Mouse (Mus musculus) limb, embryonic 13.5 days (tissue): ENCODE measurements around the gene Dok1. TPM values are rescaled to one million over a fixed set of nuclear protein-coding genes. Genes with fewer than 3 reads are reported as not detected.

Source experiments
- ATAC-seq: fragments of 200-750 bp; cut with Nextera tagmentation; 2 replicates; pipeline ENCODE4 v1.8.0; 2017; ENCODE audit warnings: low read depth, moderate number of reproducible peaks, moderate TSS enrichment; ENCODE audit not compliant: low FRiP score
- H3K27ac ChIP-seq: fragments of 300-500 bp; sonication (generic); 2 replicates; pipeline ENCODE4 v1.5.1; 2015; ENCODE audit warnings: inconsistent platforms, mild to moderate bottlenecking, moderate library complexity
- H3K27me3 ChIP-seq: fragments of 300-500 bp; sonication (generic); 2 replicates; pipeline ENCODE4 v1.6.1; 2015; ENCODE audit warnings: mild to moderate bottlenecking, inconsistent platforms
- H3K36me3 ChIP-seq: fragments of 300-500 bp; sonication (generic); 2 replicates; pipeline ENCODE4 v1.6.1; 2015; ENCODE audit warnings: inconsistent platforms, mild to moderate bottlenecking, moderate library complexity
- H3K4me1 ChIP-seq: fragments of 300-500 bp; sonication (generic); 2 replicates; pipeline ENCODE4 v1.6.1; 2015; ENCODE audit warnings: inconsistent platforms
- H3K4me2 ChIP-seq: fragments of 300-500 bp; sonication (generic); replicated peaks from 2 replicates; pipeline ENCODE4 v1.6.1; 2015; ENCODE audit warnings: inconsistent platforms, mild to moderate bottlenecking, moderate library complexity
- H3K4me3 ChIP-seq: fragments of 300-500 bp; sonication (generic); 2 replicates; pipeline ENCODE4 v1.5.1; 2015; ENCODE audit warnings: moderate library complexity, mild to moderate bottlenecking, inconsistent platforms
- H3K9ac ChIP-seq: fragments of 300-500 bp; sonication (generic); 2 replicates; pipeline ENCODE4 v1.6.1; 2015; ENCODE audit warnings: mild to moderate bottlenecking, inconsistent platforms
- H3K9me3 ChIP-seq: fragments of 300-500 bp; sonication (generic); 2 replicates; pipeline ENCODE4 v1.6.1; 2016; ENCODE audit warnings: inconsistent platforms
- WGBS: fragments of 180-500 bp; shearing (Covaris S2); methylation state at CpG from one replicate; pipeline ENCODE4 v1.1.7; 2015; 5-methylcytosine and 5-hydroxymethylcytosine counted together
- polyA plus RNA-seq: library from polyadenylated mRNA; unstranded; fragments of >200 nt; fragmentation: Nextera tagmentation; extraction: Ambion mirVana; gene quantifications from 2 replicates; pipeline ENCODE4 v1.2.1, GENCODE M21; 2015

The Dok1 gene
- polyA plus RNA-seq, 1 experiment from 2014 or later, result 16.2 TPM

DNA sequence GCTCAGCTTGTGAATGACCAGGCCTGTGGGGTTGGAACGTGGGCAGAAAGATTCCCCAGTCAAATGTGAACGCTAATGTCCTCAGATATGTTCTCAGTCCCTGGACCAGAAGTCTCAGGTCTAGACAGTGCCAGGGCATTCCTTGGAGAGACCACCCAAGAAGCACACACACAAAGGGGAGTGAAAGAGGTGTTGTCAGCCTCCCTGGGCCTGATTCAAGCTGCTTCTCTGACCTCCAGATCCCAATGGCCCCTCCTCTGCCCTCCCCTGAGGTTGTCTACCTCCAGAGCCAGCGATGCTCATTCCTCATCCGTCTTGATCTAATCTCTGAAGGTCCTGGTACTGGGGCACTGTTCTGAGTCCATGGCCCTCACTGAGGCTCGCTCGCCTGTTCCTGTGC, 10.3 kb upstream of the Dok1 start:
- no peak overlapping the region for H3K4me2 ChIP-seq
- WGBS, result 69% methylated on average over 6 of the region's 6 CpGs
- H3K27ac ChIP-seq, result no peak overlapping the region
- 0 out of 2 replicates have a peak overlapping the region, but pooled peaks have one; percentile 25 for H3K9ac ChIP-seq
- H3K4me3 ChIP-seq, result no peak overlapping the region
- H3K4me1 ChIP-seq, result peaks cover 4% of the 10 kb centered on the region
- no peaks in the 10 kb centered on the region for H3K9me3 ChIP-seq
- peaks cover 16% of the 10 kb centered on the region for H3K36me3 ChIP-seq
- no peaks in the 10 kb centered on the region for H3K27me3 ChIP-seq
- ATAC-seq, result no peak

DNA sequence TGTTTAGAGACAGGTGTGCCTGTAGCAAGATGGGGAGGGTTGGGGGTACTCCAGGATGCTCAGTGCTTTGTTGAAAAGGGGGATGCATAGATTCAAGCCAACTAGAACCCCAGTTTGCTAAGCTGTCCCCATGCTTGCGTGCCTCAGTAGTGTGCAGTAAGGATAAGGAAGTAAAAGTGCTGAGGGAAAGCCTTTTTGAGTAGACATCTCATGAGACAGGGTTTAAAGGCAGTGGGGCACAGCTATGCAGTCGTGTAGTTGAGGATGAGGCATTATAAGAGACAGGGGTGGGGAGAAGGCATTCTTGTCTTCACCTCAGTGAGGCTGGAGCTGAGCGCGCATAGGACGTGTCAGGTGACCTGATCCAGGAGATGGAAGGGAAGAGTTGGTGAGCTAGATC, 7.3 kb upstream of the Dok1 start:
- Histone ChIP-seq H3K4me3 (no peak overlapping the region), H3K27ac (no peak overlapping the region), H3K9ac (no peak overlapping the region; the same call in 1 of the 2 replicates), H3K4me2 (no peak overlapping the region), H3K27me3 (no peaks in the 10 kb centered on the region), H3K36me3 (peaks cover 16% of the 10 kb centered on the region), H3K9me3 (no peaks in the 10 kb centered on the region), H3K4me1 (peaks cover 13% of the 10 kb centered on the region)
- WGBS, result 77% methylated on average over 5 of the region's 5 CpGs
- no peak for ATAC-seq

DNA sequence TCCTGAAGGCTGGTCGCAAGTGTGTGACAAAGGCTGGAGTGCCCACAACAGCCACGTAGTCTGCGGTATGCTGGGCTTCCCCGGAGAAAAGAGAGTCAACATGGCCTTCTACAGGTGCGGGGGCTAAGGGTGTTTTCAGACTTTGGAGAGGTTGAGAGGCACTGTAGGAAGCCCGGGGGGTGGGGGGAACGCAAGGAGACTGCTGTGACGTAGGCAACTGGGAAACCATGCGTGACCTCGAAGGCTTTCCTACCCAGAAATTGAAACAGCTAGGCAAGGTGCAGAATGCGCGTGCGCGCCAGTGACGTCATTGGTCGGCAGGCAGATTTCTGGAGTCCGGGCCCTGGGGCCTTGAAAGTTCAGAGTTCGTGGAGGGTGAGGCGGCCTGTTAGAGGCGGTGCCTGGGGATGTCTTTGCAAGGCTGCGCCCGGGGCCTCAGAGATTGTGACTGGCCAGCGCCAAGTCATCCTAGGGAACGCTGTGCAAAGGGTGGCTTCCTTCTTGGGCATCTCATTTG, 5.3 kb upstream of the Dok1 start:
- H3K36me3 ChIP-seq, result peaks cover 8% of the 10 kb centered on the region; the same call in 1 of the 2 replicates
- H3K4me1 ChIP-seq, result peaks cover 29% of the 10 kb centered on the region
- peak overlapping the region; percentile 63 for H3K4me2 ChIP-seq
- peak overlapping the region; percentile 53; the same call in 1 of the 2 replicates for H3K9ac ChIP-seq
- H3K27ac ChIP-seq, result no peak overlapping the region
- H3K9me3 ChIP-seq, result no peaks in the 10 kb centered on the region
- WGBS, result 10% methylated on average over 24 of the region's 24 CpGs
- no peaks in the 10 kb centered on the region for H3K27me3 ChIP-seq
- peak overlapping the region; percentile 30 for H3K4me3 ChIP-seq
- ATAC-seq, result 0 out of 2 replicates have a peak, but pooled peaks have one; percentile 25

DNA sequence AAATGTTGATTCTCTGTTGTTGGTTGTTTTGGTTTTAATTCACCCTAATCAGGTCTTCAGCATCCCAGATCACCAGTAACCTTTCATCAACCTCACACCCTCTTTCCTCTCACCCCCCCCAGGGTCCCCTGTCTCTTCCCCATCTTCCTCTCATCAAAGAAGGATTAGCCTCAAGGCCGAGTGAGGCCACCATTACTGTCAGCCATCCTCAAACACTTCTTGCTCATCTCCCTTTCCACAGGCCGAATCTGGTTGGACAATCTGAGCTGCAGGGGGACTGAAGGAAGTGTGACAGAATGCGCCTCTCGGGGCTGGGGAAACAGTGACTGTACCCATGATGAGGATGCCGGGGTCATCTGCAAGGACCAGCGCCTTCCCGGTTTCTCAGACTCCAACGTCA, 3.9 kb upstream of the Dok1 start:
- Histone ChIP-seq H3K27me3 (peaks cover 4% of the 10 kb centered on the region), H3K9me3 (no peaks in the 10 kb centered on the region), H3K27ac (no peak overlapping the region), H3K36me3 (peaks cover 8% of the 10 kb centered on the region; the same call in 1 of the 2 replicates), H3K9ac (no peak overlapping the region), H3K4me1 (peaks cover 34% of the 10 kb centered on the region), H3K4me3 (no peak overlapping the region), H3K4me2 (no peak overlapping the region)
- no peak for ATAC-seq
- 78% methylated on average over 8 of the region's 8 CpGs for WGBS

DNA sequence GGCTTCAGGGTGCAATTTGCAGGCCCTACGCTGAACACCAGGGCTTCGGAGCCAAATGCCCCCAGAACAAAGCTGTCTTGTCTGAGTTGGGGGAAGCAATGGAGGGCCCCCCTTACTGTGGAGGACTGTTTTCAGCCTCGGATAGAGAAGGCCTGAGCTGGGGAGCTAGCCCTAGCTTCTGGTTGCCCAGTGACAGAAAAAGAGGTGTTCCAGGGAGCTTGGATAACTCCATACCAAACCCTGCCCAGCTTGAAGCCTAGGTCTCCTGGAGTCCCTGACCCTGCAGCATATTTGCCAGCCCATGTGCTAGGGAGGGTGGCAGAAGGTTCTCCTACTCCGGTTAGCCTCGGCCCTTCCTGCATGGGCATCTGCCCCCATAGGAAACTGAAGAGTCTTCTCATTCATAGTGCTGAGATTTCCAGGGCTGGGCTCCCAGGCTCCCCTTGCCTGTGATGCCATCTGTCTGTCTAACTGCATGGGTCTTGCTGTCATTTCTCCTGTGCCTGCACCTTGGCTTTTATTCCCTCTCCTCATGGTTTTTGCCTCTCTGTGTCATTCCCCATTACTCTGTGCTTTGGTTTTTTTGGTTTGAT, 1.3 kb upstream of the Dok1 start:
- H3K36me3 ChIP-seq, result peaks cover 4% of the 10 kb centered on the region; the same call in 1 of the 2 replicates
- peak overlapping the region; percentile 64 for H3K4me3 ChIP-seq
- WGBS, result 26% methylated on average over 5 of the region's 5 CpGs
- H3K4me1 ChIP-seq, result peaks cover 52% of the 10 kb centered on the region
- no peaks in the 10 kb centered on the region for H3K9me3 ChIP-seq
- H3K9ac ChIP-seq, result peak overlapping the region; percentile 73
- no peak for ATAC-seq
- peaks cover 30% of the 10 kb centered on the region for H3K27me3 ChIP-seq
- peak overlapping the region; percentile 94 for H3K27ac ChIP-seq
- peak overlapping the region; percentile 86 for H3K4me2 ChIP-seq

DNA sequence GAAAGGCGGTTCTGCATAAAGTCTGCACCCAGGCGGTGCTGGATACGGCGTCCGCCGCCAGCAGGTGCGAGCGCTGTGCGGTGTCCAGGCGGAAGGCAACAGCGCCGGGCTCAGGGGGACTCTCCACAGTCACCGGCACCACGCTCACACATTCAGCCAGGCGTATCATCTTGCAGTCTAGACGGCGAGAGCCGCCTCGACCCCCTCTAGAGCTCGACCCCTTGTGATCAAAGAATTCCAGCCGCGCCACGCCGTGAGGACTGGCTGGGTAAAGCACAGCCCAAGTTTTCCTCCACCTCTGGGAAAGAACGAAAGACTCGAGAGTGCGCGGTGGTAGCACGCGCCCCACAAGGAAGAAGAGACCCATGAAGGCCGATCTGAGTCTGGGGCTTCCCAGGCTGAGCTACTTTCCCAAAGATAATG, 491 bp downstream of the Dok1 start:
- peak; percentile 33 for ATAC-seq
- Histone ChIP-seq H3K27me3 (peaks cover 32% of the 10 kb centered on the region), H3K4me2 (peak overlapping the region; percentile 86), H3K9me3 (no peaks in the 10 kb centered on the region), H3K4me1 (peaks cover 58% of the 10 kb centered on the region), H3K27ac (peak overlapping the region; percentile 76), H3K4me3 (peak overlapping the region; percentile 64), H3K36me3 (peaks cover 4% of the 10 kb centered on the region; the same call in 1 of the 2 replicates), H3K9ac (peak overlapping the region; percentile 73)
- WGBS, result under 1% methylated on average over 31 of the region's 31 CpGs

- no peak for ATAC-seq
- peak overlapping the region; percentile 73 for H3K9ac ChIP-seq
- H3K4me2 ChIP-seq, result peak overlapping the region; percentile 86
- H3K27ac ChIP-seq, result no peak overlapping the region
- WGBS, result 20% methylated on average over 18 of the region's 18 CpGs
- H3K4me1 ChIP-seq, result peaks cover 64% of the 10 kb centered on the region
- peaks cover 32% of the 10 kb centered on the region for H3K27me3 ChIP-seq
- H3K36me3 ChIP-seq, result no peaks in the 10 kb centered on the region; the same call in 1 of the 2 replicates
- H3K4me3 ChIP-seq, result peak overlapping the region; percentile 64
- no peaks in the 10 kb centered on the region for H3K9me3 ChIP-seq
Measured at GRCm38 (mm10) chr6:83031921-83032590, 1.2 kb downstream of the Dok1 start.

GRCm38 (mm10) chr6:83031111-83031510, 2.2 kb downstream of the Dok1 start:
- Histone ChIP-seq H3K27ac (no peak overlapping the region), H3K9ac (0 out of 2 replicates have a peak overlapping the region, but pooled peaks have one; percentile 19), H3K27me3 (peaks cover 32% of the 10 kb centered on the region), H3K4me3 (no peak overlapping the region), H3K4me2 (peak overlapping the region; percentile 86), H3K36me3 (no peaks in the 10 kb centered on the region; the same call in 1 of the 2 replicates), H3K4me1 (peaks cover 64% of the 10 kb centered on the region), H3K9me3 (no peaks in the 10 kb centered on the region)
- WGBS, result 62% methylated on average over 7 of the region's 7 CpGs
- ATAC-seq, result no peak

GRCm38 (mm10) chr6:83029777-83030176, 3.5 kb downstream of the Dok1 start:
- no peak overlapping the region for H3K9ac ChIP-seq
- H3K4me1 ChIP-seq, result peaks cover 51% of the 10 kb centered on the region
- peaks cover 32% of the 10 kb centered on the region for H3K27me3 ChIP-seq

DNA sequence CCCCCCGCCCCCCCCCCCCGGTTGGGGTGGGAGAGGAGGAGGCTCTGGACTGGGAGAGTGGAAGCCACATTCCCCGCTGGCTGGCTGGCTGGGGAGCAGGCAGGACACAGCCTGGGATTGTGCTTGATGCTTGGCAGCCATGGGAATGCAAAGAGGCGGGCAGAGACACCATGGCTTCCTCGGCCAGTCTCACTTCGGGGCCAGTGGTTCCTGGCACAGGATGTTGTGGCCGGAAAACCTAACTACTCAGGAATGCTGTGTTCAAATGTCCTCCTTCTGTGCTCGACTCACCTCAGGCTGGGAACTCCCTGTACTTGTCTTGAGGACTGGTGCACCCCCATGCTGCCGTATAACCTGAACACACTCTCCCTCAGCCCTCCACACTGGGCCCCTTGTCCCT, 5.6 kb downstream of the Dok1 start:
- no peaks in the 10 kb centered on the region for H3K9me3 ChIP-seq
- peaks cover 44% of the 10 kb centered on the region for H3K4me1 ChIP-seq
- H3K4me3 ChIP-seq, result no peak overlapping the region
- peaks cover 32% of the 10 kb centered on the region for H3K27me3 ChIP-seq
- peak overlapping the region; percentile 45; the same call in 1 of the 2 replicates for H3K9ac ChIP-seq
- H3K36me3 ChIP-seq, result no peaks in the 10 kb centered on the region; the same call in 1 of the 2 replicates
- 0 out of 2 replicates have a peak, but pooled peaks have one; percentile 42 for ATAC-seq
- no peak overlapping the region for H3K4me2 ChIP-seq
- WGBS, result 50% methylated on average over 7 of the region's 9 CpGs
- peak overlapping the region; percentile 52; the same call in 1 of the 2 replicates for H3K27ac ChIP-seq

More at GRCm38 (mm10) chr6:83029777-83030176, 3.5 kb downstream of the Dok1 start:
- no peaks in the 10 kb centered on the region for H3K9me3 ChIP-seq
- no peak for ATAC-seq
- no peak overlapping the region for H3K4me2 ChIP-seq
- H3K4me3 ChIP-seq, result no peak overlapping the region
- 30% methylated on average over 10 of the region's 10 CpGs for WGBS
- H3K36me3 ChIP-seq, result no peaks in the 10 kb centered on the region; the same call in 1 of the 2 replicates
- H3K27ac ChIP-seq, result no peak overlapping the region

DNA sequence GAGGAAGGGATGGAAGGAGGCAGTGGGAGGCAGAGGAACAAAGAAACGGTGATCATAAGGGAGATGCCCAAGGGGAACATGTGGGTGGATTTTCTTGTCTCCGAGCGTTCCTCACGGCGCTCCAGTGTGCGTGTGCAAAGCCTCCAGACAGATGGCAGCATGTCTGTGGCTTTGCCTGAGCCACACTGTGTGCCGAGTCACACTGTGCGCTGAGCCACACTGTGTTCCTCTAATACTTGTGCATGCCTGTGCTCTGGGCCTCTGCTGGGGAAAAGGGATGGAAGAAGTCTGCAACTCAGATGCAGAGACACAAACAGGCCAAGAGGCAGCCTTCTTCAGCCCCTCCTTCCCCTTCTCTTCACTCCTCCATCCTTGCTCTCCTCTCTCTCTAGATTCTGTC, 6.0 kb downstream of the Dok1 start:
- H3K9me3 ChIP-seq, result no peaks in the 10 kb centered on the region
- peak overlapping the region; percentile 52; the same call in 1 of the 2 replicates for H3K27ac ChIP-seq
- ATAC-seq, result no peak
- H3K4me1 ChIP-seq, result peaks cover 40% of the 10 kb centered on the region
- no peaks in the 10 kb centered on the region; the same call in 1 of the 2 replicates for H3K36me3 ChIP-seq
- H3K4me3 ChIP-seq, result no peak overlapping the region
- H3K27me3 ChIP-seq, result peaks cover 30% of the 10 kb centered on the region
- no peak overlapping the region for H3K4me2 ChIP-seq
- 74% methylated on average over 8 of the region's 8 CpGs for WGBS
- H3K9ac ChIP-seq, result peak overlapping the region; percentile 45; the same call in 1 of the 2 replicates

GRCm38 (mm10) chr6:83025221-83025620, 8.1 kb downstream of the Dok1 start:
- Histone ChIP-seq H3K4me2 (no peak overlapping the region), H3K27me3 (peaks cover 9% of the 10 kb centered on the region), H3K9ac (no peak overlapping the region), H3K36me3 (no peaks in the 10 kb centered on the region), H3K27ac (no peak overlapping the region), H3K9me3 (no peaks in the 10 kb centered on the region), H3K4me3 (no peak overlapping the region), H3K4me1 (peaks cover 27% of the 10 kb centered on the region)
- 89% methylated on average over 4 of the region's 4 CpGs for WGBS
- ATAC-seq, result no peak
